In genomic region chr11:52065841-52066240, GRCm38 (mm10) we compare ENCODE assay signal across 11 mouse cellular contexts. TPM values are rescaled to one million over a fixed set of nuclear protein-coding genes. Genes with fewer than 3 reads are reported as not detected.
DNase-seq lines count a peak whose midpoint lies in the region; ATAC-seq and TF ChIP-seq lines count a peak whose summit lies in the region.
"Had no signal": no experiment of that assay in that cellular context is flagged by ENCODE, and none has a peak within 500 bp of the region (broad histone marks: within the 10 kb centered on the region; RNA-seq: fewer than 3 reads in every experiment).

No protein-coding gene starts in this region.

- WGBS in intestine, embryonic 14.5 days: 10% methylated on average over 5 of the region's 5 CpGs
- WGBS in intestine, postnatal 0 days: 10% methylated on average over 5 of the region's 5 CpGs
- WGBS in bone marrow, adult 2 months: 2% methylated on average over 5 of the region's 5 CpGs
- 23% methylated on average over 5 of the region's 5 CpGs for WGBS in liver, adult 2 months
- 15% methylated on average over 5 of the region's 5 CpGs for WGBS in hindbrain, postnatal 0 days
- 15% methylated on average over 5 of the region's 5 CpGs for WGBS in hindbrain, embryonic 11.5 days

- no peaks in the 10 kb centered on the region for H3K79me2 ChIP-seq in liver, adult 2 months (ENCODE audit: control insufficient read depth, insufficient read depth, low read length)

- no peaks in the 10 kb centered on the region for H3K27me3 ChIP-seq in intestine, embryonic 14.5 days (replicated peaks; ENCODE audit: control insufficient read depth, insufficient read depth, low read length)
- H3K27me3 ChIP-seq in intestine, postnatal 0 days (replicated peaks; ENCODE audit: control insufficient read depth, insufficient read depth, low read length): no peaks in the 10 kb centered on the region
- no peaks in the 10 kb centered on the region for H3K27me3 ChIP-seq in liver, adult 2 months (ENCODE audit: control insufficient read depth, insufficient read depth, low read length)
- H3K27me3 ChIP-seq in hindbrain, postnatal 0 days (ENCODE audit: insufficient read depth, low read length): no peaks in the 10 kb centered on the region
- H3K27me3 ChIP-seq in hindbrain, embryonic 11.5 days (ENCODE audit: control insufficient read depth, insufficient read depth, low read length): no peaks in the 10 kb centered on the region

- H3K4me3 ChIP-seq in intestine, embryonic 14.5 days (ENCODE audit: low read depth, low read length): no peak overlapping the region
- H3K4me3 ChIP-seq in intestine, postnatal 0 days (ENCODE audit: low read depth, low read length): no peak overlapping the region
- no peak overlapping the region for H3K4me3 ChIP-seq in bone marrow, adult 2 months (replicated peaks; ENCODE audit: control insufficient read depth, low read depth, low read length)
- H3K4me3 ChIP-seq in liver, adult 2 months (ENCODE audit: insufficient read depth, low read depth, low read length): no peak overlapping the region
- no peak overlapping the region for H3K4me3 ChIP-seq in hindbrain, postnatal 0 days (ENCODE audit: low read length)
- no peak overlapping the region for H3K4me3 ChIP-seq in hindbrain, embryonic 11.5 days (ENCODE audit: low read depth, low read length)

- H3K36me3 ChIP-seq in intestine, embryonic 14.5 days (ENCODE audit: control insufficient read depth, insufficient read depth, low read length): no peaks in the 10 kb centered on the region
- no peaks in the 10 kb centered on the region for H3K36me3 ChIP-seq in intestine, postnatal 0 days (ENCODE audit: control insufficient read depth, insufficient read depth)
- no peaks in the 10 kb centered on the region for H3K36me3 ChIP-seq in liver, adult 2 months (ENCODE audit: control insufficient read depth, insufficient read depth, low read length)
- no peaks in the 10 kb centered on the region for H3K36me3 ChIP-seq in hindbrain, postnatal 0 days (ENCODE audit: insufficient read depth, low read length)
- H3K36me3 ChIP-seq in hindbrain, embryonic 11.5 days (ENCODE audit: control insufficient read depth, insufficient read depth, low read length): no peaks in the 10 kb centered on the region

- H3K4me2 ChIP-seq in intestine, embryonic 14.5 days (ENCODE audit: low read length): 0 out of 2 replicates have a peak overlapping the region, but pooled peaks have one; percentile 5
- no peak overlapping the region for H3K4me2 ChIP-seq in intestine, postnatal 0 days (replicated peaks; ENCODE audit: low read depth)
- no peak overlapping the region for H3K4me2 ChIP-seq in hindbrain, postnatal 0 days (ENCODE audit: low read depth, low read length)
- H3K4me2 ChIP-seq in hindbrain, embryonic 11.5 days (replicated peaks; ENCODE audit: low read depth, low read length): no peak overlapping the region

- TF ChIP-seq POLR2A in bone marrow, adult 2 months (IDR thresholded peaks at IDR 0.05; ENCODE audit: borderline replicate concordance, control insufficient read depth, low read depth, low read length): no peak
- no peak for TF ChIP-seq POLR2A in liver, adult 2 months (IDR thresholded peaks at IDR 0.05; ENCODE audit: extremely low read depth, insufficient read depth, low read length)

- TF ChIP-seq CTCF in intestine, postnatal 0 days (IDR thresholded peaks at IDR 0.05; ENCODE audit: low read depth): no peak
- no peak for TF ChIP-seq CTCF in bone marrow, adult 2 months (IDR thresholded peaks at IDR 0.05; ENCODE audit: control insufficient read depth, insufficient read depth, low read length)
- TF ChIP-seq CTCF in liver, adult 2 months (IDR thresholded peaks at IDR 0.05; ENCODE audit: low read depth, low read length): no peak
- TF ChIP-seq CTCF in hindbrain, postnatal 0 days (IDR thresholded peaks at IDR 0.05; ENCODE audit: low read depth): no peak

- no peak overlapping the region for H3K27ac ChIP-seq in intestine, embryonic 14.5 days (ENCODE audit: low read depth)
- H3K27ac ChIP-seq in intestine, postnatal 0 days (ENCODE audit: low read depth, low read length): no peak overlapping the region
- peak overlapping the region; percentile 2; the same call in 1 of the 2 replicates for H3K27ac ChIP-seq in bone marrow, adult 2 months (ENCODE audit: control insufficient read depth, insufficient read depth, low read depth, low read length, poor library complexity)
- no peak overlapping the region for H3K27ac ChIP-seq in liver, adult 2 months (replicated peaks; ENCODE audit: insufficient read depth, low read depth, low read length)
- no peak overlapping the region for H3K27ac ChIP-seq in hindbrain, postnatal 0 days
- no peak overlapping the region for H3K27ac ChIP-seq in hindbrain, embryonic 11.5 days (ENCODE audit: low read depth, low read length)

- DNase-seq in intestine, embryonic 14.5 days (ENCODE audit: low spot score): no peak
- peak; percentile 20 for DNase-seq in liver, adult 2 months (ENCODE audit: extremely low read depth, low read depth, low spot score)
- DNase-seq in thymus, postnatal 0 days (ENCODE audit: low spot score): peak; percentile 68
- DNase-seq in right cerebral cortex, postnatal 25 days: no peak
- DNase-seq in hindbrain, postnatal 0 days (ENCODE audit: low spot score): no peak
- no peak for DNase-seq in hindbrain, embryonic 11.5 days (ENCODE audit: low spot score)
- DNase-seq: cerebellum, adult 11 months; forebrain, postnatal 0 days; right cerebral cortex, adult 18-20 months had no signal

- no peak for ATAC-seq in intestine, embryonic 14.5 days (replicated peaks; ENCODE audit: low FRiP score, low TSS enrichment, low read depth)
- ATAC-seq in intestine, postnatal 0 days: no peak
- no peak for ATAC-seq in hindbrain, postnatal 0 days
- ATAC-seq in hindbrain, embryonic 11.5 days (ENCODE audit: low FRiP score): no peak
- ATAC-seq: forebrain, postnatal 0 days had no signal

- H3K9me3 ChIP-seq in intestine, embryonic 14.5 days (ENCODE audit: control insufficient read depth, low read length): no peaks in the 10 kb centered on the region
- no peaks in the 10 kb centered on the region for H3K9me3 ChIP-seq in intestine, postnatal 0 days (ENCODE audit: control insufficient read depth)
- no peaks in the 10 kb centered on the region for H3K9me3 ChIP-seq in hindbrain, postnatal 0 days (ENCODE audit: low read length)
- no peaks in the 10 kb centered on the region for H3K9me3 ChIP-seq in hindbrain, embryonic 11.5 days (ENCODE audit: control insufficient read depth, low read length)

- no peak overlapping the region for H3K9ac ChIP-seq in intestine, embryonic 14.5 days (ENCODE audit: low read length)
- H3K9ac ChIP-seq in intestine, postnatal 0 days (ENCODE audit: low read depth, low read length): no peak overlapping the region
- H3K9ac ChIP-seq in liver, adult 2 months (ENCODE audit: low read depth, low read length): no peak overlapping the region
- no peak overlapping the region for H3K9ac ChIP-seq in hindbrain, postnatal 0 days (replicated peaks; ENCODE audit: low read length)
- no peak overlapping the region for H3K9ac ChIP-seq in hindbrain, embryonic 11.5 days (ENCODE audit: low read depth, low read length)
- H3K9ac ChIP-seq: forebrain, postnatal 0 days had no signal

- H3K4me1 ChIP-seq in intestine, embryonic 14.5 days (replicated peaks; ENCODE audit: control insufficient read depth, insufficient read depth, low read length): no peaks in the 10 kb centered on the region
- no peaks in the 10 kb centered on the region for H3K4me1 ChIP-seq in intestine, postnatal 0 days (replicated peaks; ENCODE audit: control insufficient read depth, insufficient read depth, low read length)
- no peaks in the 10 kb centered on the region; the same call in 1 of the 2 replicates for H3K4me1 ChIP-seq in bone marrow, adult 2 months (ENCODE audit: control insufficient read depth, insufficient read depth, low read length)
- H3K4me1 ChIP-seq in liver, adult 2 months (ENCODE audit: control insufficient read depth, insufficient read depth, low read length): no peaks in the 10 kb centered on the region; the same call in 1 of the 2 replicates
- no peaks in the 10 kb centered on the region for H3K4me1 ChIP-seq in hindbrain, postnatal 0 days (ENCODE audit: insufficient read depth, low read length)
- no peaks in the 10 kb centered on the region for H3K4me1 ChIP-seq in hindbrain, embryonic 11.5 days (replicated peaks; ENCODE audit: control insufficient read depth, insufficient read depth, low read length)

RNA-seq across cellular contexts. Expression of gene Ppp2ca, which starts 32.6 kb away (rescaled TPM):
- polyA plus RNA-seq in intestine, embryonic 14.5 days (2014; fragmentation: Nextera tagmentation; extraction: Ambion mirVana): 83.9 and 87.8 TPM in 2 replicates
- 44.9 and 47.9 TPM in 2 replicates for polyA plus RNA-seq in intestine, postnatal 0 days (2015; fragmentation: Nextera tagmentation; extraction: Ambion mirVana)
- polyA plus RNA-seq in bone marrow, adult 2 months (2011; ENCODE audit: insufficient read depth, insufficient read length, low replicate concordance, missing spikeins): 29.8 and 38.0 TPM in 2 replicates
- 35.2 and 37.3 TPM in 2 replicates for total RNA-seq in liver, adult 2 months (2014; rRNA removed)
- polyA plus RNA-seq in liver, adult 2 months (2012; rRNA removed): 17.5 and 21.2 TPM in 2 replicates
- polyA plus RNA-seq in thymus, postnatal 0 days (2015; fragmentation: Nextera tagmentation; extraction: Ambion mirVana): 77.4 and 84.3 TPM in 2 replicates
- total RNA-seq in hindbrain, postnatal 0 days (2014; rRNA removed): 115 and 116 TPM in 2 replicates
- 110 and 117 TPM in 2 replicates for polyA plus RNA-seq in hindbrain, postnatal 0 days (2015; fragmentation: Nextera tagmentation; extraction: Ambion mirVana)
- 128 and 136 TPM in 2 replicates for polyA plus RNA-seq in hindbrain, embryonic 11.5 days (2014; fragmentation: Nextera tagmentation; extraction: Ambion mirVana)

Comparison
In these comparisons a context has a peak if more than half of its experiments do, and no peak if none do; other contexts are left out.
1. DNase-seq: peak in liver, adult 2 months (single experiment) and thymus, postnatal 0 days (single experiment); none in intestine, embryonic 14.5 days (single experiment), right cerebral cortex, postnatal 25 days (single experiment), hindbrain, postnatal 0 days (single experiment) and hindbrain, embryonic 11.5 days (single experiment).